Mouse (Mus musculus) stomach, postnatal 0 days (tissue): ENCODE data around the gene Pak2. TPM values are rescaled to one million over a fixed set of nuclear protein-coding genes. Genes with fewer than 3 reads are reported as not detected.

Experiments
- ATAC-seq: fragments of 200-750 bp; cut with Nextera tagmentation; 2 replicates; pipeline ENCODE4 v1.8.0; 2017; ENCODE audit not compliant: low FRiP score, low TSS enrichment
- DNase-seq: peaks from one replicate; pipeline ENCODE4 v3.0.0-alpha.2; 2016; ENCODE audit warnings: low spot score
- H3K27ac ChIP-seq: fragments of 300-500 bp; sonication (generic); replicated peaks from 2 replicates; pipeline ENCODE4 v1.5.1; 2014; ENCODE audit warnings: mild to moderate bottlenecking, control low read depth
- H3K27me3 ChIP-seq: fragments of 300-500 bp; sonication (generic); 2 replicates; pipeline ENCODE4 v1.6.1; 2014; ENCODE audit warnings: low read length; ENCODE audit not compliant: control insufficient read depth, insufficient read depth
- H3K36me3 ChIP-seq: fragments of 300-500 bp; sonication (generic); 2 replicates; pipeline ENCODE4 v1.6.1; 2014; ENCODE audit warnings: low read length, mixed read lengths; ENCODE audit not compliant: control insufficient read depth, insufficient read depth
- H3K4me1 ChIP-seq: fragments of 300-500 bp; sonication (generic); replicated peaks from 2 replicates; pipeline ENCODE4 v1.6.1; 2014; ENCODE audit warnings: antibody characterized with exemption; ENCODE audit not compliant: control insufficient read depth, insufficient read depth
- H3K4me2 ChIP-seq: fragments of 300-500 bp; sonication (generic); replicated peaks from 2 replicates; pipeline ENCODE4 v1.6.1; 2014; ENCODE audit warnings: low read depth, mild to moderate bottlenecking, control low read depth, moderate library complexity
- H3K4me3 ChIP-seq: fragments of 300-500 bp; sonication (generic); 2 replicates; pipeline ENCODE4 v1.5.1; 2014; ENCODE audit warnings: low read depth, low read length, control low read depth
- H3K9ac ChIP-seq: fragments of 300-500 bp; sonication (generic); 2 replicates; pipeline ENCODE4 v1.6.1; 2014; ENCODE audit warnings: mild to moderate bottlenecking, low read length, control low read depth, mixed read lengths
- H3K9me3 ChIP-seq: fragments of 300-500 bp; sonication (generic); 2 replicates; pipeline ENCODE4 v1.6.1; 2016; ENCODE audit warnings: low read length; ENCODE audit not compliant: control insufficient read depth
- CTCF ChIP-seq: IDR thresholded peaks from 2 replicates; pipeline ENCODE4 v1.5.1; 2016; ENCODE audit warnings: antibody characterized with exemption, low read depth, mild to moderate bottlenecking, moderate library complexity
- EP300 ChIP-seq: optimal IDR thresholded peaks from 2 replicates; pipeline ENCODE3; 2016; ENCODE audit warnings: antibody characterized with exemption
- WGBS: fragments of 180-500 bp; shearing (Covaris S2); extraction: QIAGEN DNeasy Blood & Tissue Kit; methylation state at CpG from one replicate; pipeline ENCODE4 v1.1.7; 2014; 5-methylcytosine and 5-hydroxymethylcytosine counted together
- polyA plus RNA-seq: library from polyadenylated mRNA; unstranded; fragments of >200 nt; fragmentation: Nextera tagmentation; extraction: Ambion mirVana; gene quantifications from 2 replicates; pipeline ENCODE4 v1.2.1, GENCODE M21; 2015

Gene Pak2
- 22.2 and 23.6 TPM in 2 replicates for polyA plus RNA-seq

- peak; percentile 97 for ATAC-seq
- no peaks in the 10 kb centered on the region for H3K36me3 ChIP-seq
- peak within 1 kb of the TSS; percentile 94 for H3K4me3 ChIP-seq
- no peak for TF ChIP-seq EP300
- TF ChIP-seq CTCF, result no peak
- peak within 1 kb of the TSS; percentile 58 for H3K4me2 ChIP-seq
- no peaks in the 10 kb centered on the region for H3K27me3 ChIP-seq
- DNase-seq, result peak; percentile 94
- no peaks in the 10 kb centered on the region for H3K4me1 ChIP-seq
- WGBS, result under 1% methylated on average over 19 of the region's 60 CpGs
- H3K9me3 ChIP-seq, result no peaks in the 10 kb centered on the region
- peak within 1 kb of the TSS; percentile 99 for H3K27ac ChIP-seq
- peak within 1 kb of the TSS; percentile 99 for H3K9ac ChIP-seq
Observed at GRCm38 (mm10) chr16:32078991-32079511, at the start of gene Pak2. TSS of gene Pak2 (minus strand) at chr16:32079342.

- Histone ChIP-seq H3K4me2 (no peak overlapping the region), H3K27ac (no peak overlapping the region), H3K36me3 (no peaks in the 10 kb centered on the region), H3K9me3 (no peaks in the 10 kb centered on the region), H3K4me1 (no peaks in the 10 kb centered on the region), H3K27me3 (no peaks in the 10 kb centered on the region), H3K9ac (no peak overlapping the region), H3K4me3 (no peak overlapping the region)
- no peak for DNase-seq
- WGBS, result 67% methylated on average over 4 of the region's 4 CpGs
- ATAC-seq, result no peak
- no peak for TF ChIP-seq CTCF
- TF ChIP-seq EP300, result no peak
Observed at GRCm38 (mm10) chr16:32127046-32127445, 47.9 kb upstream of the Pak2 start.

GRCm38 (mm10) chr16:32125364-32125763, 46.2 kb upstream of the Pak2 start:
- 77% methylated on average over 3 of the region's 3 CpGs for WGBS
- TF ChIP-seq EP300, result no peak
- TF ChIP-seq CTCF, result no peak
- H3K27me3 ChIP-seq, result no peaks in the 10 kb centered on the region
- H3K4me1 ChIP-seq, result no peaks in the 10 kb centered on the region
- DNase-seq, result no peak
- no peak overlapping the region for H3K9ac ChIP-seq
- no peak overlapping the region for H3K27ac ChIP-seq
- H3K9me3 ChIP-seq, result no peaks in the 10 kb centered on the region
- H3K4me3 ChIP-seq, result no peak overlapping the region
- no peak overlapping the region for H3K4me2 ChIP-seq
- ATAC-seq, result no peak
- no peaks in the 10 kb centered on the region for H3K36me3 ChIP-seq

- TF ChIP-seq CTCF (no peak), EP300 (no peak)
- Histone ChIP-seq H3K9me3 (no peaks in the 10 kb centered on the region), H3K4me1 (no peaks in the 10 kb centered on the region), H3K27me3 (no peaks in the 10 kb centered on the region), H3K4me3 (no peak overlapping the region), H3K36me3 (no peaks in the 10 kb centered on the region), H3K9ac (no peak overlapping the region), H3K27ac (no peak overlapping the region), H3K4me2 (no peak overlapping the region)
- no peak for DNase-seq
- no peak for ATAC-seq
- 67% methylated on average over 17 of the region's 17 CpGs for WGBS
Observed at GRCm38 (mm10) chr16:32124444-32125335, 45.5 kb upstream of the Pak2 start.

DNA sequence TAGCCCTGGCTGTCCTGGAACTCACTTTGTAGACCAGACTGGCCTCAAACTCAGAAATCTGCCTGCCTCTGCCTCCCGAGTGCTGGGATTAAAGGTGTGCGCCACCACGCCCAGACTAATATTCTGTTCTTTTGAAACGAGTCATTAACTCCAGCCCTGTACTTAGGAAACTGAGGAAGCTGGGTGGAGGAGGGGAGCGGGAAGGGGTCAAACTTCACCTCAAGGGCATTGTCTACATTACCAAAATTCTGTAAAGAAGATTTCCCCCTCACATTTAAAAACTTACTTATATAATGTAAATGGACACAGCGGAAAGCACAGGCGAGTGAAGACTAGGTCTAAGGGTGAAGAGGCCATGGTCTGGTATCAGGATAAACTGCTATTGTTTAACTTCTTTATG, 44.9 kb upstream of the Pak2 start:
- TF ChIP-seq EP300 (no peak), CTCF (no peak)
- Histone ChIP-seq H3K27me3 (no peaks in the 10 kb centered on the region), H3K4me1 (no peaks in the 10 kb centered on the region), H3K9ac (no peak overlapping the region), H3K9me3 (no peaks in the 10 kb centered on the region), H3K4me2 (no peak overlapping the region), H3K36me3 (no peaks in the 10 kb centered on the region), H3K27ac (no peak overlapping the region), H3K4me3 (no peak overlapping the region)
- WGBS, result 77% methylated on average over 7 of the region's 7 CpGs
- no peak for DNase-seq
- ATAC-seq, result no peak

- DNase-seq (no peak), ATAC-seq (no peak)
- Histone ChIP-seq H3K4me2 (no peak overlapping the region), H3K4me1 (no peaks in the 10 kb centered on the region), H3K36me3 (no peaks in the 10 kb centered on the region), H3K9me3 (no peaks in the 10 kb centered on the region), H3K4me3 (no peak overlapping the region), H3K9ac (no peak overlapping the region), H3K27ac (no peak overlapping the region), H3K27me3 (no peaks in the 10 kb centered on the region)
- 73% methylated on average over 3 of the region's 3 CpGs for WGBS
- no peak for TF ChIP-seq EP300
- TF ChIP-seq CTCF, result peak; percentile 13; the same call in 1 of the 2 replicates
Observed at GRCm38 (mm10) chr16:32120454-32120853, 41.3 kb upstream of the Pak2 start.
